Mouse (Mus musculus): ENCODE measurements at regions not wholly inside any gene's neighbourhood (a gene's known extent, or its start where the extent isn't known, plus 50 kb on each side); places are given as distances from the start of the nearest gene placed in this dataset.

DNA sequence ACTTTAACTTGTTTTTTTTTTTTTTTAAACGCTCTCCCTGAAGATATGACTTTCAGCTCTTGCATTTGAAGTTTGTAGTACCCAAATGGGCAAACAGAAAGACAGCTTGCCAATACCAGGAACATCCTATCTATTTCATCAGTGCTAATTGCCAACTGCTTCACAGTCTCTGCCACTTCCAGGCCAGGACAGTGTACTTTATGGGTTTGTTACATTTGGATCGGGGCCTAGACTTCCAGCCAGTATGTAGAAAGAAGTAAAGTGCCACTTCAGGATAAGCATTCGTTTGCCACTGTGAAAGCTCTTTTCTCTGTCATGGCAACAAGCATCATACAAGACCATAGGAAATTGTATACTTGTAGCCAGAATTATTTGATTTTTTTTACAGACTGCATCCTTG is 439.6 kb upstream of the Atp2b1 start:
- TF ChIP-seq CTCF (IDR thresholded peaks at IDR 0.05; ENCODE audit: extremely low read depth, insufficient read depth, low read length), result no peak
- TF ChIP-seq POLR2A (IDR thresholded peaks at IDR 0.05; ENCODE audit: extremely low read depth, insufficient read depth, low read length), result no peak
- H3K4me3 ChIP-seq (ENCODE audit: insufficient read depth, low read length), result no peak overlapping the region
- H3K27ac ChIP-seq (ENCODE audit: insufficient read depth, low read length), result no peak overlapping the region
- H3K4me1 ChIP-seq (ENCODE audit: control insufficient read depth, insufficient read depth, low read length), result no peaks in the 10 kb centered on the region

GRCm38 (mm10) chr10:98485751-98486681 is 428.2 kb upstream of the Atp2b1 start:
- Histone ChIP-seq H3K4me3 (ENCODE audit: insufficient read depth, low read length) (no peak overlapping the region), H3K27ac (ENCODE audit: insufficient read depth, low read length) (peak overlapping the region; percentile 8; the same call in 1 of the 2 replicates), H3K4me1 (ENCODE audit: control insufficient read depth, insufficient read depth, low read length) (no peaks in the 10 kb centered on the region)
- TF ChIP-seq CTCF (IDR thresholded peaks at IDR 0.05; ENCODE audit: extremely low read depth, insufficient read depth, low read length) (no peak), POLR2A (IDR thresholded peaks at IDR 0.05; ENCODE audit: extremely low read depth, insufficient read depth, low read length) (0 out of 2 replicates have a peak, but pooled peaks have one; percentile 3)

DNA sequence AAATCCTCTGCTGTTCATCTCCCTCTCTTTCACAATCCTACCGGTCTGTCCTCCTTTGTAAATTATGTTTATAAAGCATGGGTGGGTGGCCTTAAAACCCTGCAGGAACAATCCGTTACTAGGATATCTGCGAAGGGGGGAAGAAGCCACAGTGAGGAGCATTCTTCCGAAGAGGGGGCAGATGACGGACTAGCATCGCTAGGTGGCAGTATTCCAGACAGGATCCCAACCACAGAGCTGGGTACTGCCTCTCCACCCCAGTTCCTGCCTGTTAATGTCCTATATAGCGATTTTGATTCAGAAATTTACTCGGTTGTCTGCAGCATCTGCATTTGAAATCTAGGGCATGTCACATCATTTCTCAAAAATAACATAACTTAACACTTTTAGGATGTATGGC is 419.9 kb upstream of the Atp2b1 start:
- Histone ChIP-seq H3K4me3 (ENCODE audit: insufficient read depth, low read length) (no peak overlapping the region), H3K4me1 (ENCODE audit: control insufficient read depth, insufficient read depth, low read length) (no peaks in the 10 kb centered on the region), H3K27ac (ENCODE audit: insufficient read depth, low read length) (no peak overlapping the region)
- TF ChIP-seq POLR2A (IDR thresholded peaks at IDR 0.05; ENCODE audit: extremely low read depth, insufficient read depth, low read length) (no peak), CTCF (IDR thresholded peaks at IDR 0.05; ENCODE audit: extremely low read depth, insufficient read depth, low read length) (peak; percentile 66)

DNA sequence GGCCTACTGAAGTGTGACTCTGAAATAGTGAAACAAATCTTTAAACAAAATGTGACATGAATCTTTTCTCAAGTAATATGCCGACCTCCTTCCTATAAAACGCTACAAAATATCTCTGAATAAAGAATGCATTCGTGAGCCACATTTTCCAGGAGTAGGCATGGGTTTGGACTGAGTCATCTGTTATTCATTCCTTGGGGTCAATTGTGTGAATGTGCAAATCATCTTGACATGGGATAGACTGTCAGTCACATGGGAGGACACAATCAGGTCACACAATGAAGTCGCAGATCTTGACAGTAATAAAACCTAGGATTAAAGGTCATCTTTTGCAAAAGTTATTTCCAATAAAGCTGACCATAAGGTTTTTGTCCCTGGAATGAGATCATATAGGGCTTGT is 418.0 kb upstream of the Atp2b1 start:
- H3K4me3 ChIP-seq (ENCODE audit: insufficient read depth, low read length), result no peak overlapping the region
- no peaks in the 10 kb centered on the region for H3K4me1 ChIP-seq (ENCODE audit: control insufficient read depth, insufficient read depth, low read length)
- TF ChIP-seq POLR2A (IDR thresholded peaks at IDR 0.05; ENCODE audit: extremely low read depth, insufficient read depth, low read length) (no peak), CTCF (IDR thresholded peaks at IDR 0.05; ENCODE audit: extremely low read depth, insufficient read depth, low read length) (no peak)
- H3K27ac ChIP-seq (ENCODE audit: insufficient read depth, low read length), result no peak overlapping the region

- no peak overlapping the region for H3K27ac ChIP-seq (ENCODE audit: insufficient read depth, low read length)
- no peak overlapping the region for H3K4me3 ChIP-seq (ENCODE audit: insufficient read depth, low read length)
- no peak for TF ChIP-seq CTCF (IDR thresholded peaks at IDR 0.05; ENCODE audit: extremely low read depth, insufficient read depth, low read length)
- no peak for TF ChIP-seq POLR2A (IDR thresholded peaks at IDR 0.05; ENCODE audit: extremely low read depth, insufficient read depth, low read length)
- H3K4me1 ChIP-seq (ENCODE audit: control insufficient read depth, insufficient read depth, low read length), result no peaks in the 10 kb centered on the region; the same call in 1 of the 2 replicates
Observed at GRCm38 (mm10) chr10:98500315-98500714, 413.9 kb upstream of the Atp2b1 start.

- Histone ChIP-seq H3K4me3 (ENCODE audit: insufficient read depth, low read length) (no peak overlapping the region), H3K27ac (ENCODE audit: insufficient read depth, low read length) (no peak overlapping the region), H3K4me1 (ENCODE audit: control insufficient read depth, insufficient read depth, low read length) (no peaks in the 10 kb centered on the region; the same call in 1 of the 2 replicates)
- TF ChIP-seq CTCF (IDR thresholded peaks at IDR 0.05; ENCODE audit: extremely low read depth, insufficient read depth, low read length), result no peak
- no peak for TF ChIP-seq POLR2A (IDR thresholded peaks at IDR 0.05; ENCODE audit: extremely low read depth, insufficient read depth, low read length)
Observed at GRCm38 (mm10) chr10:98501566-98501965, 412.6 kb upstream of the Atp2b1 start.

GRCm38 (mm10) chr10:98504524-98504923 is 409.7 kb upstream of the Atp2b1 start:
- no peaks in the 10 kb centered on the region; the same call in 1 of the 2 replicates for H3K4me1 ChIP-seq (ENCODE audit: control insufficient read depth, insufficient read depth, low read length)
- H3K4me3 ChIP-seq (ENCODE audit: insufficient read depth, low read length), result no peak overlapping the region
- TF ChIP-seq POLR2A (IDR thresholded peaks at IDR 0.05; ENCODE audit: extremely low read depth, insufficient read depth, low read length) (no peak), CTCF (IDR thresholded peaks at IDR 0.05; ENCODE audit: extremely low read depth, insufficient read depth, low read length) (no peak)
- no peak overlapping the region for H3K27ac ChIP-seq (ENCODE audit: insufficient read depth, low read length)

DNA sequence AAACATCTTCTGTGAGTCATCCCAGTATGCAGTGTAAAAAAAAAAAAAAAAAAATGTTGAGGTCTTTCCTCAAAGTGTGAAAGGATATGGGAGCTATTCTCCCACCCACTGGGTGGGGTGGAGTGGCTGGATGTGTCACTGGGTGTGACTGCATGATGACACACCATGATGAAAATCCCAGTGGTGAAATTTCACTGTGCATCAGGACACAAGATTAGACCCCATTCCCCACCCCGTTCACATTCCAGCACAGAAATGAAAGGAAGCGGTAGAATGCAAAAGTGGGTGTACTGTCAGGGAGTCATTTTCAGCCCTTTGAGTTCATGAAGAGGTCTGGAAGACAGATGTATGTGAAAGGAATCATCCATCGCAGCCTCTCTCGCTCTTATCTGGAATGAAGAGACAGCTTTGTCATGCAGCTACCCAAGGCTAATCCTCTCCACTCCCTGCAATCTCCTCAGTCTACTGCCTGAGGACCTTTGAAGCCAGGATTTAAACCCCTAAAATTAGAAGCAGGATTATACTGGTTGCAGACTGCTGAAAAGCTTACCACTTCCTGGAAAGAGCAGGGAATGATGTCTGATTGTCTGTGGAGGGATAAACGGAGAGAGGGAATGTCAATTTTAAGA is 405.6 kb upstream of the Atp2b1 start:
- Histone ChIP-seq H3K4me3 (ENCODE audit: insufficient read depth, low read length) (no peak overlapping the region), H3K4me1 (ENCODE audit: control insufficient read depth, insufficient read depth, low read length) (no peaks in the 10 kb centered on the region), H3K27ac (ENCODE audit: insufficient read depth, low read length) (no peak overlapping the region)
- TF ChIP-seq CTCF (IDR thresholded peaks at IDR 0.05; ENCODE audit: extremely low read depth, insufficient read depth, low read length) (no peak), POLR2A (IDR thresholded peaks at IDR 0.05; ENCODE audit: extremely low read depth, insufficient read depth, low read length) (no peak)

- no peak overlapping the region for H3K4me3 ChIP-seq (ENCODE audit: insufficient read depth, low read length)
- H3K27ac ChIP-seq (ENCODE audit: insufficient read depth, low read length), result no peak overlapping the region
- TF ChIP-seq POLR2A (IDR thresholded peaks at IDR 0.05; ENCODE audit: extremely low read depth, insufficient read depth, low read length) (no peak), CTCF (IDR thresholded peaks at IDR 0.05; ENCODE audit: extremely low read depth, insufficient read depth, low read length) (no peak)
- H3K4me1 ChIP-seq (ENCODE audit: control insufficient read depth, insufficient read depth, low read length), result no peaks in the 10 kb centered on the region
Observed at GRCm38 (mm10) chr10:98514836-98515235, 399.4 kb upstream of the Atp2b1 start.
